Mouse (Mus musculus) heart, embryonic 16.5 days (tissue): ENCODE data around the gene Fbxo24. TPM values are rescaled to one million over a fixed set of nuclear protein-coding genes. Genes with fewer than 3 reads are reported as not detected.

Experiments used
- ATAC-seq: fragments of 200-750 bp; cut with Nextera tagmentation; replicated peaks from 2 replicates; pipeline ENCODE4 v1.8.0; 2017; ENCODE audit warnings: moderate number of reproducible peaks; ENCODE audit not compliant: insufficient read depth, low FRiP score; ENCODE audit errors: extremely low read depth
- H3K27ac ChIP-seq: fragments of 300-500 bp; sonication (generic); 2 replicates; pipeline ENCODE4 v1.5.1; 2014; ENCODE audit warnings: mild to moderate bottlenecking, low read length, control low read depth, moderate library complexity
- H3K27me3 ChIP-seq: fragments of 300-500 bp; sonication (generic); 2 replicates; pipeline ENCODE4 v1.6.1; 2014; ENCODE audit warnings: low read length, mixed read lengths; ENCODE audit not compliant: control insufficient read depth, insufficient read depth
- H3K36me3 ChIP-seq: fragments of 300-500 bp; sonication (generic); 2 replicates; pipeline ENCODE4 v1.6.1; 2014; ENCODE audit not compliant: control insufficient read depth, insufficient read depth
- H3K4me1 ChIP-seq: fragments of 300-500 bp; sonication (generic); 2 replicates; pipeline ENCODE4 v1.6.1; 2014; ENCODE audit warnings: low read length, mixed read lengths; ENCODE audit not compliant: control insufficient read depth, insufficient read depth
- H3K4me2 ChIP-seq: fragments of 300-500 bp; sonication (generic); 2 replicates; pipeline ENCODE4 v1.6.1; 2014; ENCODE audit warnings: low read depth, mild to moderate bottlenecking, control low read depth, low read length
- H3K4me3 ChIP-seq: fragments of 300-500 bp; sonication (generic); 2 replicates; pipeline ENCODE4 v1.5.1; 2014; ENCODE audit warnings: mild to moderate bottlenecking, control low read depth, low read length
- H3K9ac ChIP-seq: fragments of 300-500 bp; sonication (generic); 2 replicates; pipeline ENCODE4 v1.6.1; 2014; ENCODE audit warnings: low read length, control low read depth
- H3K9me3 ChIP-seq: fragments of 300-500 bp; sonication (generic); replicated peaks from 2 replicates; pipeline ENCODE4 v1.6.1; 2016; ENCODE audit warnings: low read length; ENCODE audit not compliant: control insufficient read depth
- WGBS: fragments of 180-500 bp; shearing (Covaris S2); extraction: QIAGEN DNeasy Blood & Tissue Kit; methylation state at CpG from one replicate; pipeline ENCODE4 v1.1.7; 2014; 5-methylcytosine and 5-hydroxymethylcytosine counted together
- polyA plus RNA-seq: library from polyadenylated mRNA; unstranded; fragments of >200 nt; fragmentation: Nextera tagmentation; extraction: Ambion mirVana; gene quantifications from 2 replicates; pipeline ENCODE4 v1.2.1, GENCODE M21; 2015

Fbxo24 gene
- polyA plus RNA-seq, 1 experiment from 2014 or later = 0.12 TPM

- ATAC-seq = no peak
- whole genome bisulfite sequencing = 0% methylated on average over 22 of the region's 22 CpGs
- Histone ChIP-seq H3K9ac (peak overlapping the region; percentile 77), H3K27me3 (no peaks in the 10 kb centered on the region), H3K4me3 (peak overlapping the region; percentile 74), H3K4me2 (peak overlapping the region; percentile 75), H3K36me3 (peaks cover 9% of the 10 kb centered on the region), H3K4me1 (peaks cover 20% of the 10 kb centered on the region), H3K27ac (peak overlapping the region; percentile 82), H3K9me3 (no peaks in the 10 kb centered on the region)
Observed at GRCm38 (mm10) chr5:137601365-137601729, 27.5 kb downstream of the Fbxo24 start.

DNA sequence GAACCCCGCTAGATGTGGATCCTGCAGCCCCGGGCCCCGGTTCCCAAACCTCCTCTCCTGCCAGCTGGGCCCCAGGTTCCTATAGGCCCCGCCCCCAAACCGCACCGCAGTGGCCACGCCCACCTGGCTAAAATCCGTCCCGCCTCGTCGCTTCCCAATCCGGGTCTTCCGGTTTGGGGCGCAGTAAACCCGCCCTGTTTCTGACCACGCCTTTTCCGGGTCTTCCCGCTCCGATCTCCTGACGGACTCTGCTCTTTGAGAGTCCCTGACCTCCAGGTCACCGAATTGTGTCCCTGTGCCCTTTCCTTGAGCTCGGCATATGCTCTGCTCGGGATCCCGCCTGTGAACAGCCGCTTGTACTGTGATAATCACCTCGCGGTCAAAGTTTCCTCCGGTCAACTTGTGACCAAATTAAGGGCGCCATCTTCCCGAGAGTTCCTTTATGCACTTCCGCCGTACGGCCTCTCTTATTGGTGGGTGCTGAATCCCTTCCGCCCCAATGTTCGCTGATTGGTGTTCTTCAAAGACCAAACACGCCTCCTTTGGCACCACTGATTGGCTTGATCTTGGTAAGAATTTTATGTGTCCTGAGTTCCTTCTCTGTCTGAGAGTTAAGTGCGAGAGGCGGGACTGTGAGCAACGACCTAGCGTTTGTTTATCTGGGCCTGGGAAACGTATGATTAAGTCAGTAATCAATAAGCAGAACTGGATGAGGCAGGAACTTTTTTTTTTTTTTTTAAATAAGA lies 28.0 kb downstream of the Fbxo24 start, which contains the start of gene Mospd3:
Gene Mospd3 (minus strand): TSS at position 440 of the 746 bp plus-strand sequence.
- Histone ChIP-seq H3K4me1 (peaks cover 20% of the 10 kb centered on the region), H3K4me3 (peak within 1 kb of the TSS; percentile 74), H3K36me3 (peaks cover 5% of the 10 kb centered on the region; the same call in 1 of the 2 replicates), H3K9ac (peak within 1 kb of the TSS; percentile 96), H3K27me3 (no peaks in the 10 kb centered on the region), H3K27ac (peak within 1 kb of the TSS; percentile 92), H3K9me3 (no peaks in the 10 kb centered on the region), H3K4me2 (peak within 1 kb of the TSS; percentile 100)
- under 1% methylated on average over 41 of the region's 41 CpGs for WGBS
- peak; percentile 94 for ATAC-seq

- H3K4me2 ChIP-seq = peak overlapping the region; percentile 100
- H3K36me3 ChIP-seq = peaks cover 5% of the 10 kb centered on the region; the same call in 1 of the 2 replicates
- ATAC-seq = peak; percentile 53
- peak overlapping the region; percentile 72 for H3K27ac ChIP-seq
- H3K27me3 ChIP-seq = no peaks in the 10 kb centered on the region
- H3K9me3 ChIP-seq = no peaks in the 10 kb centered on the region
- H3K4me3 ChIP-seq = peak overlapping the region; percentile 74
- peaks cover 20% of the 10 kb centered on the region for H3K4me1 ChIP-seq
- H3K9ac ChIP-seq = peak overlapping the region; percentile 96
- WGBS = under 1% methylated on average over 19 of the region's 19 CpGs
Observed at GRCm38 (mm10) chr5:137600281-137600618, 28.6 kb downstream of the Fbxo24 start.

DNA sequence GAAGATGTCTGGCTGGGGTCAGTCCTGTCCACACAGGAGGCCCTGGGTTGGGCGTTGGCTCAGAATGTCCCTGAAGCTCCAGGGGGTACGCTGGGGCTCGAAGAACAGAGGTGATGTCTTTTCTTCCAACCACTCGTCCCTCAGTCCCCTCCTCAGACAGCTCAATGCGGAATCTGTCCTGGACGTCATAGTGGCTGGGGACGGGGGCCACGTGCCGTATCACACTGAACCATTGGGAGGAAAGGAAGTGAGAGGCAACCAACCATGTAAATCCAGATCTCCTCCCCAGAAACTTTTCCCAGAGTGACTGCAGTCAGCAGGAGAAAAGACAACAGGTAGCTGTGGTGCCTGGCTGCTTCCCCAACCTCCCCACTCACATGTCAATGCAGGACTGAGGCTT lies 29.2 kb downstream of the Fbxo24 start:
- Histone ChIP-seq H3K4me2 (peak overlapping the region; percentile 100), H3K36me3 (peaks cover 5% of the 10 kb centered on the region; the same call in 1 of the 2 replicates), H3K4me3 (peak overlapping the region; percentile 74), H3K27me3 (no peaks in the 10 kb centered on the region), H3K4me1 (peaks cover 20% of the 10 kb centered on the region), H3K27ac (0 out of 2 replicates have a peak overlapping the region, but pooled peaks have one; percentile 15), H3K9me3 (no peaks in the 10 kb centered on the region), H3K9ac (peak overlapping the region; percentile 96)
- WGBS = 56% methylated on average over 9 of the region's 9 CpGs
- no peak for ATAC-seq

DNA sequence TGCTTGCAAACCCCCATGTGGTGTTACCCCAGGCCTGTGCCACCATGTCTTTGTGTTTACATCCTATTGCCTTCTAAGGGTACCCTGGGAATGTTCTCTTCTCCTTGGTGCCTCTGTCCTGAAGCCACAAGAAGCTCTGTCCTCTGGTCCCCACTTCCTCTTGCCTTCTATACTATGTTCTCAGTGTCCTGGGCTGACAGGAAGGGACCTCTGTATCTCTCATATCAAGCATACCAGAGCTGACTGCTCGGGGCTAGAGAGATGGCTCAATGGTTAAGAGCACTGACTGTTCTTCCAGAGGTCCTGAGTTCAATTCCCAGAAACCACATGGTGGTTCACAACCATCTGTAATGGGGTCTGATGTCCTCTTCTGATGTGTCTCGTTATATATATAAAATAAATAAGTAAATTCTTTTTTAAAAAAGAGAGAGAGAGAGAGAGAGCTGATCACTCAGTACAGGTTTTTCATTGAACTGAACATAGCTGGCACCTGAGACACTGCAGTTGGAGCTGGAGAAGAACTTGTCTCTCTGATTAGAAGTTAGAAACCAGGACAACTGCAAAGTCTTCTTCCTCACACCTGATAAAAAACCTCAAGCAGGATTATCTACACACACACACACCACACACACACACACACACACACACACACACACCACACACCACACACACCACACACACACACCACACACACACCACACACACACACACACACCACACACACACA lies 30.5 kb downstream of the Fbxo24 start:
- WGBS = 65% methylated on average over 2 of the region's 2 CpGs
- Histone ChIP-seq H3K9ac (no peak overlapping the region), H3K4me2 (no peak overlapping the region), H3K4me1 (peaks cover 19% of the 10 kb centered on the region), H3K9me3 (no peaks in the 10 kb centered on the region), H3K27ac (no peak overlapping the region), H3K36me3 (no peaks in the 10 kb centered on the region), H3K27me3 (no peaks in the 10 kb centered on the region), H3K4me3 (no peak overlapping the region)
- ATAC-seq = no peak

DNA sequence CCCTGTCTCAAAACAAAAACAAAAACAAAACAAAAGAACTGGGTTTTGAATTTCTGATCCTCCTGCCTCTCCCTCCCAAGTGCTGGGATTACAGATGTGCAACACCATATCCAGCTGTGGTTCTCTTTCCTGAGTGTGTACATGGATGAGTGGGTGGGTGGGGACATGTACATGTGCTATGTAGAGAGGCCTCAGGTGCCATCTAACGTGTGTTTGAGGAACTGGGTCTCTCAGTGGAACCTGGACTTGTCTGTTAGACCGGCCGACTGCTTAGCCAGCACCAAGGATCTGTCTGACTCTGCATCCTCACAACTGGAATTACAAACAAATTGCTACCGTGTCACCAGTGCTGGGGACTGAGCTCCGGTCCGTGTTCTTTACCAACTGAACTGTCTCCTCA lies 31.2 kb downstream of the Fbxo24 start:
- Histone ChIP-seq H3K4me3 (no peak overlapping the region), H3K36me3 (no peaks in the 10 kb centered on the region), H3K27ac (no peak overlapping the region), H3K27me3 (no peaks in the 10 kb centered on the region), H3K4me1 (peaks cover 14% of the 10 kb centered on the region), H3K9me3 (no peaks in the 10 kb centered on the region), H3K4me2 (no peak overlapping the region), H3K9ac (no peak overlapping the region)
- 90% methylated on average over 6 of the region's 6 CpGs for WGBS
- no peak for ATAC-seq

DNA sequence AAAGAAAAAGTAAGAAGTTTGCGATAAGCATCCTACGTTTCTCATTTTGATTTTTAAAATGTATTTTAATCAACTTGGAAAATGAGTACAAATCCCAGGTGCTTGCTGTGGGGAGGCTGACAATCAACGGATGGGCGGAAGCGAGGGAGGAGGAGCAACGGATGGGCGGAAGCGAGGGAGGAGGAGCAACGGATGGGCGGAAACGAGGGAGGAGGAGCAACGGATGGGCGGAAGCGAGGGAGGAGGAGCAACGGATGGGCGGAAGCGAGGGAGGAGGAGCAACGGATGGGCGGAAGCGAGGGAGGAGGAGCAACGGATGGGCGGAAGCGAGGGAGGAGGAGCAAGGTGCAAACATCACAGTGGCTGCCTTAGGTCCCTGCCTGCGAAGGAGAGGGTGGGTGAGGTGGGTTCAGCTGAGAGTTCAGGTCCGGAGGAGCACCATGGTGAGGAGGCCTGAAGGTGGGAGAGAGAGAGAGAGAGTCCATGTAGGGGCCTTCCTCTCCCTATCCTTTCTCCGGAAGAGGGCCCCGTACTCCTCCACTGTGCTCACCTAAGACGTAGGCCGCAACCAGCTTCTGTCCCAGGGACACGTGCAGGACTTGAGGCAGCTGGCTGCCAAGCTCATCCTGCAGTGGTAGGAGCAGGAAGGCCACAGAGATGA lies 32.1 kb downstream of the Fbxo24 start:
- Histone ChIP-seq H3K9ac (no peak overlapping the region), H3K27ac (0 out of 2 replicates have a peak overlapping the region, but pooled peaks have one; percentile 48), H3K4me1 (peaks cover 9% of the 10 kb centered on the region; the same call in 1 of the 2 replicates), H3K4me3 (no peak overlapping the region), H3K27me3 (no peaks in the 10 kb centered on the region), H3K36me3 (no peaks in the 10 kb centered on the region), H3K4me2 (no peak overlapping the region), H3K9me3 (no peaks in the 10 kb centered on the region)
- WGBS = 29% methylated on average over 27 of the region's 30 CpGs
- ATAC-seq = no peak

DNA sequence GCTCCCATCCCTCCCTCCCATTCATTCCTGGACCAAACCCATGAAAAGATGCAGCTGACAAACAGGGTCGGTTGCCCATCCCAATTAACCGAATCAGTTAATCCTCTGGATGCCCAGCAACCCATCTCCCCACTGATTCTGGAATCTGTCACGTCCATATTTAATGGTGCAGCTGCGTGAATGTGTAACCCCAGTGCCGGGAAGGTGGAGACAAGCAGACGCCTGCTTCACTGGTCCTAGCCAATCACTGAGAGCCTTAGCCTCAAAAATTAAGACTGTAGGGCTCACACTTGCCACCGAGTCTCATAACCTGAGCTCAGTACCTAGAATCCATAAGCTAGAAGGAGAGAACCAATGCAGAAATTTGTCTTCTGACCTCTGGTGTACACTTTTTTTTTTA lies 32.9 kb downstream of the Fbxo24 start:
- Histone ChIP-seq H3K9me3 (no peaks in the 10 kb centered on the region), H3K4me2 (no peak overlapping the region), H3K4me3 (no peak overlapping the region), H3K4me1 (peaks cover 9% of the 10 kb centered on the region; the same call in 1 of the 2 replicates), H3K36me3 (no peaks in the 10 kb centered on the region), H3K27ac (no peak overlapping the region), H3K9ac (no peak overlapping the region), H3K27me3 (no peaks in the 10 kb centered on the region)
- 76% methylated on average over 7 of the region's 7 CpGs for WGBS
- no peak for ATAC-seq
